Mouse (Mus musculus) retina, postnatal 1 day (tissue): ENCODE measurements around the gene Trpc4ap.
"Not testable (repeated sequence)": the region's sequence is repeated elsewhere in the genome, so short reads cannot be mapped to it uniquely, and the experiment has no call there.

Experiments
- DNase-seq: peaks from one replicate; pipeline ENCODE4 v3.0.0-alpha.2; 2012

Trpc4ap gene

GRCm38 (mm10) chr2:155610978-155611377, 81.2 kb downstream of the Trpc4ap start, which contains the start of gene Myh7b:
Gene Myh7b (plus strand): TSS chr2:155611212.
- no peak for DNase-seq

DNA sequence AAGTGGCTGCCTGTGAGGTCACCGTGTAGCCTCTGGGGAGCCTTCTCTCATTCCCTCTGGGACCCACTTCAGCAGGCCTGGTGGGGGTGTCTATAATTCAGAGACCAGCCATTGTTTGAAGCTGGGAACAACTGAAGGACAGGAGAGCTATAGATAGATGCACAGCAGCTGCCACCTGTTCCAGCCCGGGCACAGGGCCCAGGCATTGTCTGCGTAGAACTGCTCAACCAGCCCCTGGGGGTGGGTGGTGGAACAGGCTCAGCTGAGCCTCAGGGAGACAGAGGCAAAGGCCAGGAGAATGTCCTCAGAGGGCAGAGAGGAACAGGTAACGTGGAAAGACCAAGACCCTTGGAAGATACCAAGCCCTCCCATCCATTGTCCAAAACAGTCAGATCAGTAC, 85.8 kb downstream of the Trpc4ap start:
- DNase-seq = no peak

GRCm38 (mm10) chr2:155605236-155605589, 87.0 kb downstream of the Trpc4ap start:
- not testable (repeated sequence) for DNase-seq

- no peak for DNase-seq
Measured at GRCm38 (mm10) chr2:155604560-155605235, 87.5 kb downstream of the Trpc4ap start.

- no peak for DNase-seq
Measured at GRCm38 (mm10) chr2:155603707-155604106, 88.5 kb downstream of the Trpc4ap start.

DNA sequence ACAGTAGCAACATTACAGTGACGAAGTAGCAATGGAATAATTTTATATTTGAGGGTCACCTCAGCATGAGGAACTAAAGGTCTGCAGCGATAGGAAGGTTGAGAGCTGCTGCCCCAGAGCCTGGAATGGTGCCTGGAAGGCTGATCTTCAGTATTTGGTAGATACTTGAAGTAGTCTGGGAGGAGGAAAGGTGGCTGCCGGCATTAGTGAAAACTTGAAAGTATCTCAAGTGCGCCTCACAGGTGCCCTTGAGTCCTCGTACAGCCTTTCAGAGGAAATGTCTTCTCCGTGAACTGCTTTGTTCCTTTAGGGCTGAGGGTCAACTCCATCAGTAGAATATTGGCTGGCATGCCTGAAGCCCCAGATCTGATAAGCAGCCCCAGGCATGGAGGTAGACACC, 96.7 kb downstream of the Trpc4ap start:
- no peak for DNase-seq

GRCm38 (mm10) chr2:155592854-155593283, 99.3 kb downstream of the Trpc4ap start:
- DNase-seq = no peak

DNA sequence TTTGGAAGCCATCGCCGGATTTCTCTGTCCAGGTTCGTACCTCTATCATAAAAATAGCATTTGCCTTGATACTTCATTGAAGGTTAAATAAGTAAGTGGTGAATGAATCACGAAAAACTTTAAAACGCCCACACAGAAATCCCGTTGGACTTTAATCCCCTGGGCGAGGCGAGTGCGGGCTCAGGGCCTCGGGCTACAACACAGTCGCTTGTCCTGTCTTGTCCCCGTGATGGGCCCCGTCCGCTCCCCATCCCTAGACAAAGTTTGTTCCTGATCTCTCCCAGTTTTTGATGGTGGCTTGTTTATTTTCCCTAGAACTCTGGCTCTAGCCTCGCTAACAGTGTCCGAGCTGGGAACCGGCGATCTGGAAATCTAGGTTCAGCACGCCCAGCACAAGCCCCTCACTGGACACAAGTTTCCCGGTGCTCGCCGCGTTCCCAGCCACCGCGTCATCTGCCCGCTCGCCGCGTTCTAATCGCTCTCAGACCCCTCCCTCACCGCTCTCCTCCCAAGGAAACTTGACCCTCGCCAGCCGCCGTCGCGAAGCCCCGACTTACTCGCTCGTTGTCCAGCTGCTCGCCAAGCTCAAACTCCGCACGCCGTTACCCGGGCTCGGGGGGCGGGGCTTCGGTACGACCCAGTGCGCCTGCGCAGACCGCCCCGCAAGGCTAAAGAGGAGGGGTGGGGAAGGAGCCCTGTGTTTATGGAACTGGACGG, 99.9 kb downstream of the Trpc4ap start, which contains the start of gene Gss:
Gene Gss (minus strand): TSS at position 674 of the 717 bp plus-strand sequence.
- DNase-seq = peak; percentile 99

DNA sequence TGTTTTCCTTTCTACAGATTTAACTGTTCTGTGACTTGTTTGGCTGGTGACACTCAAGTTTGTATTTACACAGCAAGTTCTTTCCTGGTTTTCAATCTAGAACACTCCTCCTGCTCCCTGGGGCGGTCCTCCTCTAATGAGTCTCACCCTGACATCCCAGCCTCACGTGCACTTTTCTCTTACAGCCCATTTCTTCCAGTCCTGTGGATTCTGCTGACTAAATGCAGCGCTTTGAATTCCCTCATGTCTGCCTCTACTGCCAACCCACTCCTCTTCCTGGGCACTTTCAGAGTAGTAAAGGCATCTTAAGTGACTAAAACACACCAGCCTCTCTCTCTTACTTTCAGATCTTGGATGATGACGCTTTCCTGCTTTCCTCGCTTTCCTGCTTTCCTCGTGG, 100.5 kb downstream of the Trpc4ap start:
- peak; percentile 32 for DNase-seq

- no peak for DNase-seq
Measured at GRCm38 (mm10) chr2:155590876-155591275, 101.3 kb downstream of the Trpc4ap start.

DNA sequence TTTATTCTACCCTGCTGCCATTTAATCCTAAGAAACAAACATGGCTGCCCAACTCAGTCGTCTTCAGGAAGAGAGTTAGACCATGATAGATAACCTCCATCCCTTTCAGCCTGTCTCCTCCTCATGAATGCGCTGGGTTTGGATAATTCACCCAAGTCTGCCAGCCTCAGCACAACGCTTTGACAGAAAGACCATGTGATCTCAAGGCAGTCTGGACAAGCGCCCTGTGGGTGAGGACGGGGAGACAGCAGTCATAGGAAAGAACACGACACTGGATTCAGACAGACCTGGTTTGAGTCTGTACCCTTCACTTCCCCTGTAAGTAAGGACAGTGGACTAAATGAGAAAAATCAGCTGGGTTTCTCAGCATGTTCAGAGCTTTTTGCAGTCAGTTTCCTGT, 102.7 kb downstream of the Trpc4ap start:
- DNase-seq = no peak

DNA sequence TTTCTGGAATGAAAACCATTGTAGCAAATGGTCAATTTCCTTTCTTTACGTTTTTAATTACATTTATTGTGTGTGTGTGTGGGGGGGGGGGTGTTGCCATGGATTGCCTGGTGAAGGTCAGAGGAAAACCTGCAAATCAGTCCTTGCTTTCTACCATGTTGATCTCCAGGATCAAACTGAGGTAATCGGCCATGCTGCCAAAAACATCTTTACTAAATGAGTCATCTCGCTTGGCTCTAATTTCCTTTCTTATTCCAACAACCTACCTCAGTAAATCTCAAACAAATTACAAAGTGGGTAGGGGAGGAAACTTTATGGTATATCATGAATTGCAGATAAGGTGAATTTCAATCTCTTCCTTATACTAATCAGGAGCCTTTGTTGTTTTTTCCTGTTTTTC, 104.0 kb downstream of the Trpc4ap start:
- DNase-seq = no peak

DNA sequence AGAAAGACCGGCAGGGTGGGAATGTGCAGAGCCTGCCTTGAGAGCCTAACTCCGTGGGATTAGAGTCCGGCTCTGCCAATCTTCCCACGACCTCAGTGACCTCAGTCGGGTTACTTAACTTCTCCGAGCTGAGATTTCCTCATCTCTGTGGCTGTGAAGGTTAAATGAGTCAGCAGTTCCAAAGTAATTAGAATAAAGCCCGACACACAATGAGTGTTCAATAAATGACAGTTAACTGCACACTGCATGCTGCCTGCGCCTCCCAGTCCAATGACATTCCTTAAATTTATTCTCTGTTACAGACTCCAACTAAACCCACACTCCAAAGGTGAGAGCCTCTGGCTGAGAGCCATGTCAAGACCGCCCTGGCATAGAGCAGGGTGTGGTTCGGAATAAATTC, 106.7 kb downstream of the Trpc4ap start:
- DNase-seq = peak; percentile 8

DNA sequence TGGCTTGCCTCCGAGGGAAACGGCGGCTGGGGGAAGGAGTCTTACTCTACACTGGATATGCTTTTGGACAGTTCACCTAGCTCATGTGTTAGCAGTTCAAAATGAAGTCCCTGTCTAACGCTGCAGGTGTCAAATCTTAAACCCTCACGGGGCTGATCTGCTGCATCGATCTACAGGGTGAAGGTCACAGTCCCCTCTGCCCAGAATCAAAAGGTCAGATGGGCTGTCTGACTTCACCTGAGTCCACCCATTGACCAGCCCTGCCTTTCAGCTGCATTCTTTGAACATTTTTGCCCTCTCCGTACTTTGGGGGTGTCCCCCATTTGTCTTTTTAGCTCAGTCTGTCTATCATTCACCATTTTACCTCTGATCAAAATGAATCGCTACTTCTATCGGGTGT, 107.1 kb downstream of the Trpc4ap start:
- no peak for DNase-seq
